Mouse (Mus musculus) cortical plate, adult 2 months (tissue): ENCODE measurements around the gene Arl4c.

Experiments used
- CTCF ChIP-seq: fragments of 200-500 bp; IDR thresholded peaks from 2 replicates; pipeline ENCODE4 v1.5.1; 2011; ENCODE audit warnings: mild to moderate bottlenecking, control low read depth, low read length; ENCODE audit not compliant: insufficient read depth; ENCODE audit errors: extremely low read depth
- POLR2A ChIP-seq: fragments of 200-500 bp; IDR thresholded peaks from 2 replicates; pipeline ENCODE4 v1.6.1; 2011; ENCODE audit warnings: mild to moderate bottlenecking, low read length, control low read depth; ENCODE audit not compliant: insufficient read depth; ENCODE audit errors: extremely low read depth

DNA sequence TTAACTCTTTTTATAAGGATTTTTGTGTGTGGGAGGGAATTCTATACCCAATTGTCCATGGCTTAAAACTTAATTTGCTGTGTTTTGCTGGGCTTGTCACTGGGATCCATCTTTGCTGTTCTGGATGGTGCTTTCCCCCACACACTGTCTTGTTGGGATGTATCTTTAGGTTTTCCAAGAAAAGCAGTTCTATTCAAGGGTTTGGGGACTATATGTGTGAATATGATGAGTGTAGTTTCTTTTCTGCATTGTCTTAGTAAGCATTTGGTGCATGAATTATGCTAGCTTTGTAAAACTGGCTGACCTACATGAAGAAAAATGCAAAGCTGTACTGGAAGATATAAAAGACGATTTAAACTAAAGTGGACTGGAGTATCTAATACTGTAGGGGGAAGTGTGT, 23.7 kb upstream of the Arl4c start:
- TF ChIP-seq CTCF (no peak), POLR2A (no peak)
